Mouse (Mus musculus): ENCODE results near the gene Cacna1c. TPM values are rescaled to one million over a fixed set of nuclear protein-coding genes. Genes with fewer than 3 reads are reported as not detected.

The Cacna1c gene
- total and polyA plus RNA-seq, 2 experiments from 2014 or later: 5.1 to 39.4 TPM

DNA sequence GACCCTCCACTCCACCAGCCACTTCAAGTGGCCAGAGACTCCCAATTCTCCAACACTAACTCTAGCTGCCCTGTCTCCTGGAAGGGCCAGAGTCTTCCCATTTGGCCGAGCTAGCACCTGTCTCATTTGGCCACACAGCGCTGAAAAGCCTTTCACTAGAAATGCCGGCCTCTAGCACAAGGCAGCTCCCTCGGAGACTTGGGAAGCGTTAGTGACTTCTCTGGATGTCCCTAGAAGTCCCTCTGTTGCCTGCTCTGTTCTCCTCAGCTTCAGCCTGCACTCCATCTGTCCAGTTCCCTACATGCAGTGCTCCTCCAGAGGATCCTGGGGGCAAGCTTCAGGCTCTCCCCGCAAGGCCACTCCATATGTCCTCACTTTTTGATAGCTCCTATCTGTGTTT is 101.1 kb downstream of the Cacna1c start:
- DNase-seq (ENCODE audit: low spot score) (no peak), ATAC-seq (no peak)
- H3K27me3 ChIP-seq (ENCODE audit: insufficient read depth, low read length): no peaks in the 10 kb centered on the region
- peaks cover 3% of the 10 kb centered on the region; the same call in 1 of the 2 replicates for H3K4me1 ChIP-seq (ENCODE audit: insufficient read depth, low read length)
- H3K9ac ChIP-seq (replicated peaks; ENCODE audit: low read length): no peak overlapping the region
- H3K9me3 ChIP-seq (ENCODE audit: low read length): no peaks in the 10 kb centered on the region
- WGBS: 77% methylated on average over 6 of the region's 6 CpGs
- no peaks in the 10 kb centered on the region for H3K36me3 ChIP-seq (ENCODE audit: insufficient read depth, low read length)
- H3K27ac ChIP-seq: no peak overlapping the region
- H3K4me3 ChIP-seq (ENCODE audit: low read length): no peak overlapping the region
- TF ChIP-seq CTCF (IDR thresholded peaks at IDR 0.05; ENCODE audit: low read depth): no peak
- no peak overlapping the region for H3K4me2 ChIP-seq (ENCODE audit: low read depth, low read length)

DNA sequence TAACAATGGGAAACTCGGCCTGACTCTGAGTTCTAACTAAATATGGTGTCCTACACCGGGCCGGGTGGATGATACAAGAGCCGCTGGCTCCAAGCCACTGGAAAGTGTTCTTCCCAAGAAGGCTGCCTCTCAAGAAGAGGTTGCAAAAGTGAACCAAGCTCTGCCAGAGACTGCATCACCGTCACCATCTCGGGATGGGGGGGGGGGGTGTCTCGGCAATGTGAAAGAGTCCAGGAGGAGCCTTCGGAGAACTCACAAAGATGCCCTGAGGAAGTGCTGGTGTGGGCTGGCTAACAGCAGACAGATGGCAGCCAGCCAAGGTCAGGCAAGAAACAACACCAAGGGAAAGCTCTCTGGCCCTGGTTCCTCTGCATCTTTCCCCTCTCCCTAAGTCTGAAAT is 107.0 kb downstream of the Cacna1c start:
- H3K4me3 ChIP-seq (ENCODE audit: low read length): no peak overlapping the region
- H3K27ac ChIP-seq: no peak overlapping the region
- ATAC-seq: 0 out of 2 replicates have a peak, but pooled peaks have one; percentile 27
- no peaks in the 10 kb centered on the region for H3K27me3 ChIP-seq (ENCODE audit: insufficient read depth, low read length)
- WGBS: 53% methylated on average over 8 of the region's 8 CpGs
- DNase-seq (ENCODE audit: low spot score): peak; percentile 55
- no peak overlapping the region for H3K4me2 ChIP-seq (ENCODE audit: low read depth, low read length)
- 0 out of 2 replicates have a peak, but pooled peaks cover 2% of the 10 kb centered on the region for H3K4me1 ChIP-seq (ENCODE audit: insufficient read depth, low read length)
- H3K9me3 ChIP-seq (ENCODE audit: low read length): no peaks in the 10 kb centered on the region
- no peaks in the 10 kb centered on the region for H3K36me3 ChIP-seq (ENCODE audit: insufficient read depth, low read length)
- no peak overlapping the region for H3K9ac ChIP-seq (replicated peaks; ENCODE audit: low read length)
- no peak for TF ChIP-seq CTCF (IDR thresholded peaks at IDR 0.05; ENCODE audit: low read depth)

- WGBS: 55% methylated on average over 8 of the region's 8 CpGs
- no peaks in the 10 kb centered on the region for H3K36me3 ChIP-seq (ENCODE audit: insufficient read depth, low read length)
- H3K9ac ChIP-seq (replicated peaks; ENCODE audit: low read length): no peak overlapping the region
- no peaks in the 10 kb centered on the region for H3K9me3 ChIP-seq (ENCODE audit: low read length)
- no peak overlapping the region for H3K27ac ChIP-seq
- DNase-seq (ENCODE audit: low spot score): no peak
- ATAC-seq: 0 out of 2 replicates have a peak, but pooled peaks have one; percentile 27
- H3K27me3 ChIP-seq (ENCODE audit: insufficient read depth, low read length): no peaks in the 10 kb centered on the region
- no peak overlapping the region for H3K4me2 ChIP-seq (ENCODE audit: low read depth, low read length)
- H3K4me1 ChIP-seq (ENCODE audit: insufficient read depth, low read length): 0 out of 2 replicates have a peak, but pooled peaks cover 3% of the 10 kb centered on the region
- no peak overlapping the region for H3K4me3 ChIP-seq (ENCODE audit: low read length)
- no peak for TF ChIP-seq CTCF (IDR thresholded peaks at IDR 0.05; ENCODE audit: low read depth)
Measured at GRCm38 (mm10) chr6:119088381-119088780, 107.8 kb downstream of the Cacna1c start.

GRCm38 (mm10) chr6:119087919-119088318 is 108.3 kb downstream of the Cacna1c start:
- ATAC-seq (no peak), DNase-seq (ENCODE audit: low spot score) (no peak)
- H3K27me3 ChIP-seq (ENCODE audit: insufficient read depth, low read length): no peaks in the 10 kb centered on the region
- H3K4me2 ChIP-seq (ENCODE audit: low read depth, low read length): no peak overlapping the region
- TF ChIP-seq CTCF (IDR thresholded peaks at IDR 0.05; ENCODE audit: low read depth): no peak
- no peak overlapping the region for H3K9ac ChIP-seq (replicated peaks; ENCODE audit: low read length)
- H3K27ac ChIP-seq: no peak overlapping the region
- H3K4me3 ChIP-seq (ENCODE audit: low read length): no peak overlapping the region
- 92% methylated on average over 8 of the region's 8 CpGs for WGBS
- H3K36me3 ChIP-seq (ENCODE audit: insufficient read depth, low read length): no peaks in the 10 kb centered on the region
- H3K9me3 ChIP-seq (ENCODE audit: low read length): no peaks in the 10 kb centered on the region
- 0 out of 2 replicates have a peak, but pooled peaks cover 3% of the 10 kb centered on the region for H3K4me1 ChIP-seq (ENCODE audit: insufficient read depth, low read length)

DNA sequence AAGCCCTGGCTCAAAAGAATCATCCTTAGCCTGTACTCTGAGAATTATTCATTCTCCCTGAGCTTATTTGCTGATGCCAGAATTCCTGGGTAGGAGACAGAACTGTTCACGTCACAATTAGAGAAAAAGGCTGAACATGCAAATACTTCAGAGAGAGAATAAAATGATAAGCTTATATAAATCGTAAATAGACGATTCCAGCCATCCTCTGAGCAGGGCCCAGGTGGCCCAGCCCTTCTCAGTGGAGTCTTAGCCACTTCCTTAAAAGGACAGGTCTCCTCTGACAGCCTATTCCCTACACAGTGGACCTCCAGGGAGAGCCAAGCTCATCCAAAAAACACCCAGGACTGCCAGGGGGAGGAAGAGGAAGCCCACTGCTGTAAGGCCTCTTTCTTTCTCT is 110.4 kb downstream of the Cacna1c start:
- H3K9ac ChIP-seq (replicated peaks; ENCODE audit: low read length): no peak overlapping the region
- no peak overlapping the region for H3K4me3 ChIP-seq (ENCODE audit: low read length)
- 0 out of 2 replicates have a peak, but pooled peaks cover 9% of the 10 kb centered on the region for H3K4me1 ChIP-seq (ENCODE audit: insufficient read depth, low read length)
- no peak for TF ChIP-seq CTCF (IDR thresholded peaks at IDR 0.05; ENCODE audit: low read depth)
- H3K9me3 ChIP-seq (ENCODE audit: low read length): no peaks in the 10 kb centered on the region
- no peak for ATAC-seq
- H3K27ac ChIP-seq: no peak overlapping the region
- no peaks in the 10 kb centered on the region for H3K36me3 ChIP-seq (ENCODE audit: insufficient read depth, low read length)
- WGBS: 56% methylated on average over 3 of the region's 3 CpGs
- no peak for DNase-seq (ENCODE audit: low spot score)
- H3K4me2 ChIP-seq (ENCODE audit: low read depth, low read length): no peak overlapping the region
- no peaks in the 10 kb centered on the region for H3K27me3 ChIP-seq (ENCODE audit: insufficient read depth, low read length)

- ATAC-seq (no peak), DNase-seq (ENCODE audit: low spot score) (no peak)
- H3K9me3 ChIP-seq (ENCODE audit: low read length): no peaks in the 10 kb centered on the region
- no peak overlapping the region for H3K4me3 ChIP-seq (ENCODE audit: low read length)
- H3K9ac ChIP-seq (replicated peaks; ENCODE audit: low read length): no peak overlapping the region
- no peaks in the 10 kb centered on the region for H3K27me3 ChIP-seq (ENCODE audit: insufficient read depth, low read length)
- no peak overlapping the region for H3K27ac ChIP-seq
- no peak for TF ChIP-seq CTCF (IDR thresholded peaks at IDR 0.05; ENCODE audit: low read depth)
- H3K36me3 ChIP-seq (ENCODE audit: insufficient read depth, low read length): no peaks in the 10 kb centered on the region
- no peak overlapping the region for H3K4me2 ChIP-seq (ENCODE audit: low read depth, low read length)
- 0 out of 2 replicates have a peak, but pooled peaks cover 9% of the 10 kb centered on the region for H3K4me1 ChIP-seq (ENCODE audit: insufficient read depth, low read length)
- 78% methylated on average over 9 of the region's 9 CpGs for WGBS
Measured at GRCm38 (mm10) chr6:119084532-119084931, 111.7 kb downstream of the Cacna1c start.

GRCm38 (mm10) chr6:119083559-119083958 is 112.7 kb downstream of the Cacna1c start:
- H3K36me3 ChIP-seq (ENCODE audit: insufficient read depth, low read length): no peaks in the 10 kb centered on the region
- no peak for TF ChIP-seq CTCF (IDR thresholded peaks at IDR 0.05; ENCODE audit: low read depth)

More at GRCm38 (mm10) chr6:119083559-119083958, 112.7 kb downstream of the Cacna1c start:
- H3K4me1 ChIP-seq (ENCODE audit: insufficient read depth, low read length): peaks cover 15% of the 10 kb centered on the region
- H3K4me2 ChIP-seq (ENCODE audit: low read depth, low read length): no peak overlapping the region
- no peaks in the 10 kb centered on the region for H3K9me3 ChIP-seq (ENCODE audit: low read length)
- H3K9ac ChIP-seq (replicated peaks; ENCODE audit: low read length): no peak overlapping the region
- DNase-seq (ENCODE audit: low spot score): no peak
- WGBS: 82% methylated on average over 7 of the region's 7 CpGs
- H3K27me3 ChIP-seq (ENCODE audit: insufficient read depth, low read length): no peaks in the 10 kb centered on the region
- no peak for ATAC-seq
- H3K27ac ChIP-seq: no peak overlapping the region
- no peak overlapping the region for H3K4me3 ChIP-seq (ENCODE audit: low read length)

All from hindbrain, postnatal 0 days (tissue).